24 mouse cellular contexts compared by ENCODE assay signal in the genomic region with DNA sequence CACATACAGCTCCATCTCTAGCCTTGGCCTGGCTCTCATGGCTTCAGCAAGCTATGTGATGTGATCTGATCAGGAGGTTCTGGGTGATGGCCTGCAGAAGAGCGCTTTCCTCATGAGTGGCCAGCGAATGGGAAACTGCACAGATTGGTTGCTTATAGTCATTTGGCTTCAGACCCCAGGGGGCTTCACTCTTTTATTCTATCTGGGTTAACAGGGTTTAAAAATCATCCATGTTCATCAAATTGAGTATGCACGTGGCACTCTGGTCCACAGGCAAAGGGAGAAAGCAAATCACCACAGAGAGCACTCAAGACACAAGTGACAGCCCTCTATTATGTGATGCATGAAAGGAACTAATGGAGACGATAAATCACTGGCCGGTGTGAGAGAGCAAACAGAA. TPM values are rescaled to one million over a fixed set of nuclear protein-coding genes. Genes with fewer than 3 reads are reported as not detected.
"Had no signal": no experiment of that assay in that cellular context is flagged by ENCODE, and none has a peak within 500 bp of the region (broad histone marks: within the 10 kb centered on the region; RNA-seq: fewer than 3 reads in every experiment).

No protein-coding gene starts in this region.

- H3K4me2 ChIP-seq: kidney, embryonic 15.5 days; limb, embryonic 12.5 days; limb, embryonic 15.5 days; liver, embryonic 11.5 days; lung, embryonic 14.5 days; midbrain, embryonic 13.5 days; neural tube, embryonic 13.5 days had no signal

- H3K36me3 ChIP-seq: kidney, embryonic 15.5 days; limb, embryonic 15.5 days had no signal

- H3K9me3 ChIP-seq: kidney, embryonic 15.5 days; limb, embryonic 12.5 days; limb, embryonic 15.5 days; midbrain, embryonic 10.5 days; midbrain, embryonic 13.5 days; neural tube, embryonic 13.5 days had no signal

- H3K4me1 ChIP-seq: kidney, embryonic 15.5 days; limb, embryonic 12.5 days; limb, embryonic 15.5 days; midbrain, embryonic 10.5 days had no signal

- ATAC-seq: liver, postnatal 0 days; lung, postnatal 0 days; midbrain, embryonic 13.5 days; midbrain, embryonic 16.5 days had no signal

- H3K27ac ChIP-seq: kidney, embryonic 15.5 days; limb, embryonic 12.5 days; limb, embryonic 15.5 days; liver, embryonic 14.5 days; macrophage; midbrain, embryonic 10.5 days; midbrain, embryonic 13.5 days had no signal

- H3K9ac ChIP-seq: kidney, embryonic 15.5 days; limb, embryonic 12.5 days; limb, embryonic 15.5 days; liver, embryonic 14.5 days; liver, postnatal 0 days; lung, embryonic 14.5 days; midbrain, embryonic 13.5 days; neural tube, embryonic 13.5 days had no signal

- DNase-seq: kidney, adult 11 months; kidney, adult 8-10 months; kidney, postnatal 10 days; kidney, postnatal 36 days; left cerebral cortex, postnatal 4 days; liver, postnatal 0 days; lung, embryonic 14.5 days; thymus, adult 18-20 months; thymus, postnatal 36 days had no signal

- H3K4me3 ChIP-seq: kidney, embryonic 15.5 days; limb, embryonic 12.5 days; limb, embryonic 15.5 days; midbrain, embryonic 10.5 days; midbrain, embryonic 13.5 days; myocyte; neural tube, embryonic 13.5 days had no signal

- H3K27me3 ChIP-seq: kidney, embryonic 15.5 days; limb, embryonic 12.5 days; limb, embryonic 15.5 days; midbrain, embryonic 13.5 days; neural tube, embryonic 13.5 days had no signal

RNA-seq across cellular contexts. Expression of gene Tagln3, which starts 11.1 kb away (rescaled TPM):
- total RNA-seq: monocyte, adult 5-6 weeks had no signal
- polyA plus RNA-seq: liver, postnatal 0 days had no signal

RNA-seq across cellular contexts. Expression of gene Tmprss7, which starts 19.8 kb away (rescaled TPM):
- total RNA-seq: monocyte, adult 5-6 weeks had no signal
- polyA plus RNA-seq: macrophage, myocyte had no signal

RNA-seq across cellular contexts. Expression of gene BC016579, which starts 59.4 kb away (rescaled TPM):
- total RNA-seq: layer of hippocampus, postnatal 14 days; left cerebral cortex, postnatal 4 days; monocyte, adult 5-6 weeks had no signal
- polyA plus RNA-seq: macrophage; midbrain, embryonic 16.5 days; myocyte; neural tube, embryonic 13.5 days; testis, adult 2 months had no signal
